Mouse (Mus musculus) kidney, adult 2 months (tissue): Measurements from ENCODE around the gene Tex37. TPM values are rescaled to one million over a fixed set of nuclear protein-coding genes. Genes with fewer than 3 reads are reported as not detected.
A peak's percentile ranks its signal among the peaks of the same experiment; 100 is the strongest.

Experiments used
- DNase-seq: peaks from one replicate; pipeline ENCODE4 v3.0.0; 2021
- H3K27ac ChIP-seq: fragments of 200-500 bp; 2 replicates; pipeline ENCODE4 v1.5.1; 2012; ENCODE audit warnings: low read depth, low read length, control low read depth, inconsistent platforms; ENCODE audit not compliant: insufficient read depth
- H3K27me3 ChIP-seq: fragments of 200-500 bp; replicated peaks from 2 replicates; pipeline ENCODE4 v1.6.1; 2012; ENCODE audit warnings: mild to moderate bottlenecking, moderate library complexity, low read length, inconsistent platforms; ENCODE audit not compliant: control insufficient read depth, insufficient read depth
- H3K36me3 ChIP-seq: fragments of 200-500 bp; 2 replicates; pipeline ENCODE4 v1.6.1; 2012; ENCODE audit warnings: mild to moderate bottlenecking, moderate library complexity, low read length, inconsistent platforms; ENCODE audit not compliant: control insufficient read depth, insufficient read depth
- H3K4me1 ChIP-seq: fragments of 200-500 bp; 2 replicates; pipeline ENCODE4 v1.6.1; 2011; ENCODE audit warnings: low read length; ENCODE audit not compliant: control insufficient read depth, insufficient read depth
- H3K4me3 ChIP-seq: fragments of 200-500 bp; 2 replicates; pipeline ENCODE4 v1.5.1; 2011; ENCODE audit warnings: mild to moderate bottlenecking, low read depth, low read length, control low read depth; ENCODE audit not compliant: insufficient read depth
- CTCF ChIP-seq: fragments of 200-500 bp; conservative IDR thresholded peaks from 2 replicates; pipeline ENCODE4 v1.5.1; 2011; ENCODE audit warnings: low read depth, mild to moderate bottlenecking, control low read depth, low read length, moderate library complexity, mixed read lengths; ENCODE audit not compliant: insufficient read depth, insufficient read length
- POLR2A ChIP-seq: fragments of 200-500 bp; IDR thresholded peaks from one replicate; pipeline ENCODE4 v1.6.1; 2011; ENCODE audit warnings: low read depth, low read length, control low read depth
- WGBS: fragments of 180-500 bp; shearing (Covaris S2); methylation state at CpG from one replicate; pipeline ENCODE4 v1.1.7; 2018; 5-methylcytosine and 5-hydroxymethylcytosine counted together
- polyA plus RNA-seq: library from polyadenylated mRNA; depleted of rRNA; stranded (reverse); fragments of >200 nt; gene quantifications from 2 replicates; pipeline ENCODE4 v1.2.3, GENCODE M21; 2012; rRNA removed

Tex37 gene
- polyA plus RNA-seq, 1 experiment = not detected

DNA sequence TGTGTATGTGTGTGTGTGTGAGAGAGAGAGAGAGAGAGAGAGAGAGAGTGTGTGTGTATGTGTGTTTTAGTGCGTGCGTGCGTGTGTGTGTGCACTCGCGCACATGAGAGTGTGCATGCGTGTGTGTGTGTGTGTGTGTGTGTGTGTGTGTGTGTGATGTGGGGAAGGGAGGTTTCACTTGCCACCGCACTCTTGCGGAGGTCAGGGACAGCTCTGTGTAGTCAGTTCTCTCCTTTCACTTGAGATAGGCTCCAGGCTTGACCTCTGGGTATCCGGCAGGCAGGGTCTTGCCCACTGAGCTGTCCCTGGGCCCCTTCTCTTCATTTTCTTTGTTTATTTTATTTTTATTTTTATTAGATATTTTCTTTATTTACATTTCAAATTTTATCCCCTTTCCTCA lies 51.4 kb downstream of the Tex37 start:
- Histone ChIP-seq H3K36me3 (no peaks in the 10 kb centered on the region), H3K4me3 (no peak overlapping the region), H3K4me1 (peaks cover 28% of the 10 kb centered on the region), H3K27ac (no peak overlapping the region), H3K27me3 (no peaks in the 10 kb centered on the region)
- no peak for DNase-seq
- WGBS = 85% methylated on average over 9 of the region's 9 CpGs
- TF ChIP-seq POLR2A (no peak), CTCF (no peak)

DNA sequence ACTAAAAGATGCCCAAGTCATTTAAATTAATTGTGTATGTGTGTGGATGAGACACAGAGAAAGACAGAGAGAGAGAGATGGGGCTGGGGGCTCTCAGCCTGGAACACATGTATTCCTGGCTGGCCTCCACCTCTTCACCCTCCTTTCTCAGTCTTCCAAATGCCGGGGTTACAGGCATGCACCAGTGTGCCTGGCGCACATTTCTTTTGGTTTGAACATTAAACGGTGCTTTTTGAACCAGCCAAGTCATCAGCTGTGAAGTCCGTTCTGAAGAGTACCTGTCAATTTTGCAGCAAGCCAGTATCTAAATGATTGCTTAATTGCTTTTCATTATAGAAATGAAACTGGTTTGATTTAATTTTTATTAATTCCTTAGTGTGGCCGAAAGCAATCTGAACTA lies 52.0 kb downstream of the Tex37 start:
- DNase-seq = peak; percentile 85
- H3K27ac ChIP-seq = no peak overlapping the region
- no peak overlapping the region for H3K4me3 ChIP-seq
- H3K27me3 ChIP-seq = no peaks in the 10 kb centered on the region
- peaks cover 25% of the 10 kb centered on the region for H3K4me1 ChIP-seq
- no peaks in the 10 kb centered on the region for H3K36me3 ChIP-seq
- 38% methylated on average over 5 of the region's 5 CpGs for WGBS
- TF ChIP-seq POLR2A (no peak), CTCF (no peak)

- H3K4me1 ChIP-seq = peaks cover 17% of the 10 kb centered on the region
- H3K36me3 ChIP-seq = no peaks in the 10 kb centered on the region
- TF ChIP-seq CTCF = no peak
- H3K27me3 ChIP-seq = no peaks in the 10 kb centered on the region
- DNase-seq = no peak
- no peak overlapping the region for H3K27ac ChIP-seq
- H3K4me3 ChIP-seq = no peak overlapping the region
- 75% methylated on average over 6 of the region's 6 CpGs for WGBS
These were observed 54.4 kb downstream of the Tex37 start for GRCm38 (mm10) chr6:70864285-70864684.

Other genes starting within 250 kb of the Tex37 start
- 10.2 and 15.0 TPM in 2 replicates for gene Rpia, start 126.7 kb downstream of the Tex37 start, polyA plus RNA-seq
- gene Eif2ak3, start 74.4 kb downstream of the Tex37 start, polyA plus RNA-seq = 14.4 TPM in 2 replicates
- not detected in 2 replicates for gene Foxi3, start 37.6 kb upstream of the Tex37 start, polyA plus RNA-seq
- gene Thnsl2, start 225.5 kb upstream of the Tex37 start, polyA plus RNA-seq = 251 and 265 TPM in 2 replicates